Mouse (Mus musculus): Measurements from ENCODE around the gene Hdgfl2.
"Not testable (repeated sequence)": the region's sequence is repeated elsewhere in the genome, so short reads cannot be mapped to it uniquely, and the experiment has no call there.

The Hdgfl2 gene

GRCm38 (mm10) chr17:56106436-56106835, 27.0 kb downstream of the Hdgfl2 start:
- DNase-seq (ENCODE audit: low read depth), result not testable (repeated sequence)

- no peak for DNase-seq (ENCODE audit: low read depth)
Observed at GRCm38 (mm10) chr17:56106981-56107380, 27.5 kb downstream of the Hdgfl2 start.

GRCm38 (mm10) chr17:56107736-56108135, 28.3 kb downstream of the Hdgfl2 start:
- DNase-seq (ENCODE audit: low read depth), result no peak

- DNase-seq (ENCODE audit: low read depth), result no peak
Observed at GRCm38 (mm10) chr17:56108334-56109044, 29.1 kb downstream of the Hdgfl2 start.

GRCm38 (mm10) chr17:56109219-56110051, 30.0 kb downstream of the Hdgfl2 start, which contains the start of gene Plin4:
Gene Plin4 (minus strand): TSS chr17:56109803.
- DNase-seq (ENCODE audit: low read depth), result peak; percentile 86

GRCm38 (mm10) chr17:56110571-56110970, 31.1 kb downstream of the Hdgfl2 start:
- no peak for DNase-seq (ENCODE audit: low read depth)

- DNase-seq (ENCODE audit: low read depth), result no peak
Observed at GRCm38 (mm10) chr17:56111021-56111420, 31.6 kb downstream of the Hdgfl2 start.

GRCm38 (mm10) chr17:56111864-56112263, 32.4 kb downstream of the Hdgfl2 start:
- peak; percentile 81 for DNase-seq (ENCODE audit: low read depth)

GRCm38 (mm10) chr17:56112743-56113142, 33.3 kb downstream of the Hdgfl2 start:
- DNase-seq (ENCODE audit: low read depth), result no peak

GRCm38 (mm10) chr17:56116193-56116592, 36.8 kb downstream of the Hdgfl2 start:
- DNase-seq (ENCODE audit: low read depth), result no peak

- no peak for DNase-seq (ENCODE audit: low read depth)
Observed at GRCm38 (mm10) chr17:56117251-56117710, 37.8 kb downstream of the Hdgfl2 start, which contains the start of gene Plin5. Gene Plin5 (minus strand): TSS chr17:56117596.

GRCm38 (mm10) chr17:56119431-56119830, 40.0 kb downstream of the Hdgfl2 start:
- DNase-seq (ENCODE audit: low read depth), result no peak

GRCm38 (mm10) chr17:56119981-56120880, 40.8 kb downstream of the Hdgfl2 start:
- no peak for DNase-seq (ENCODE audit: low read depth)

- DNase-seq (ENCODE audit: low read depth), result no peak
Observed at GRCm38 (mm10) chr17:56121826-56122225, 42.4 kb downstream of the Hdgfl2 start, which contains the start of gene Lrg1. Gene Lrg1 (minus strand): TSS chr17:56122001.

- DNase-seq (ENCODE audit: low read depth), result no peak
Observed at GRCm38 (mm10) chr17:56123161-56123560, 43.7 kb downstream of the Hdgfl2 start.

- DNase-seq (ENCODE audit: low read depth), result no peak
Observed at GRCm38 (mm10) chr17:56123681-56124340, 44.4 kb downstream of the Hdgfl2 start.

- peak; percentile 87 for DNase-seq (ENCODE audit: low read depth)
Observed at GRCm38 (mm10) chr17:56124377-56125275, 45.2 kb downstream of the Hdgfl2 start.

GRCm38 (mm10) chr17:56125276-56125630, 45.8 kb downstream of the Hdgfl2 start:
- DNase-seq (ENCODE audit: low read depth), result no peak

- DNase-seq (ENCODE audit: low read depth), result no peak
Observed at GRCm38 (mm10) chr17:56126175-56126574, 46.7 kb downstream of the Hdgfl2 start.

GRCm38 (mm10) chr17:56128246-56128645, 48.8 kb downstream of the Hdgfl2 start:
- no peak for DNase-seq (ENCODE audit: low read depth)

All from NIH3T3 (cell line).